Mouse (Mus musculus) cerebellum, adult 11-12 months (tissue): ENCODE results near the gene Gm10134.

Experiments used
- DNase-seq: peaks from one replicate; pipeline ENCODE4 v3.0.0; 2022

Gm10134 gene

GRCm38 (mm10) chr2:28533901-28534435 is 28.1 kb downstream of the Gm10134 start:
- peak; percentile 72 for DNase-seq

GRCm38 (mm10) chr2:28534436-28535262 is 28.8 kb downstream of the Gm10134 start:
- DNase-seq, result no peak

- peak; percentile 89 for DNase-seq
These were observed 29.3 kb downstream of the Gm10134 start for GRCm38 (mm10) chr2:28535263-28535540.

GRCm38 (mm10) chr2:28535650-28536049 is 29.8 kb downstream of the Gm10134 start:
- DNase-seq, result peak; percentile 89

- DNase-seq, result peak; percentile 67
These were observed 30.3 kb downstream of the Gm10134 start for GRCm38 (mm10) chr2:28536166-28536565.

GRCm38 (mm10) chr2:28536766-28537633 is 31.1 kb downstream of the Gm10134 start:
- DNase-seq, result peak; percentile 68

GRCm38 (mm10) chr2:28537634-28537920 is 31.7 kb downstream of the Gm10134 start:
- peak; percentile 52 for DNase-seq

- DNase-seq, result peak; percentile 59
These were observed 32.3 kb downstream of the Gm10134 start for GRCm38 (mm10) chr2:28537995-28538816.

GRCm38 (mm10) chr2:28538817-28539128 is 32.9 kb downstream of the Gm10134 start:
- peak; percentile 68 for DNase-seq

GRCm38 (mm10) chr2:28539206-28539605 is 33.3 kb downstream of the Gm10134 start:
- peak; percentile 77 for DNase-seq

GRCm38 (mm10) chr2:28539949-28540348 is 34.1 kb downstream of the Gm10134 start:
- DNase-seq, result peak; percentile 27

- DNase-seq, result no peak
These were observed 34.8 kb downstream of the Gm10134 start for GRCm38 (mm10) chr2:28540587-28541227.

GRCm38 (mm10) chr2:28543894-28544293 is 38.0 kb downstream of the Gm10134 start:
- peak; percentile 94 for DNase-seq

- DNase-seq, result peak; percentile 86
These were observed 40.1 kb downstream of the Gm10134 start for GRCm38 (mm10) chr2:28545976-28546375.

- peak; percentile 57 for DNase-seq
These were observed 40.7 kb downstream of the Gm10134 start for GRCm38 (mm10) chr2:28546560-28546959.

- DNase-seq, result peak; percentile 78
These were observed 41.6 kb downstream of the Gm10134 start for GRCm38 (mm10) chr2:28547237-28548172.

GRCm38 (mm10) chr2:28549157-28549556 is 43.3 kb downstream of the Gm10134 start:
- DNase-seq, result peak; percentile 59

- DNase-seq, result peak; percentile 49
These were observed 46.4 kb downstream of the Gm10134 start for GRCm38 (mm10) chr2:28552301-28552700.
